Mouse (Mus musculus) cerebellum, adult 18-20 months (tissue): ENCODE results near the gene Olfr1030.
"Not testable (repeated sequence)": the region's sequence is repeated elsewhere in the genome, so short reads cannot be mapped to it uniquely, and the experiment has no call there.

ENCODE experiments used
- DNase-seq, 2 experiments: peaks; one replicate each; pipeline ENCODE4 v3.0.0; 2021

Olfr1030 gene

GRCm38 (mm10) chr2:85978976-85979375 is at the start of gene Olfr1030:
Olfr1030 (plus strand) TSS chr2:85979276.
- no peak for DNase-seq

GRCm38 (mm10) chr2:85950137-85950536 is 28.9 kb upstream of the Olfr1030 start, which contains the start of gene Olfr1028:
Olfr1028 (plus strand) TSS chr2:85950437.
- no peak for DNase-seq

- DNase-seq: no peak
Observed at GRCm38 (mm10) chr2:85973595-85973994, 5.5 kb upstream of the Olfr1030 start, which contains the start of gene Olfr1029. Olfr1029 (plus strand) TSS chr2:85973895.

GRCm38 (mm10) chr2:85990004-85990403 is 10.9 kb downstream of the Olfr1030 start, which contains the start of gene Olfr1031:
Olfr1031 (plus strand) TSS chr2:85990304.
- no peak for DNase-seq

GRCm38 (mm10) chr2:86005240-86005639 is 26.2 kb downstream of the Olfr1030 start, which contains the start of gene Olfr1032:
Olfr1032 (plus strand) TSS chr2:86005540.
- DNase-seq: no peak

- not testable (repeated sequence) for DNase-seq
Observed at GRCm38 (mm10) chr2:86020406-86020805, 41.3 kb downstream of the Olfr1030 start, which contains the start of gene Olfr1033. Olfr1033 (plus strand) TSS chr2:86020633.

GRCm38 (mm10) chr2:86021518-86021917 is 42.4 kb downstream of the Olfr1030 start:
- not testable (repeated sequence) for DNase-seq
